Mouse (Mus musculus) myocyte (in vitro differentiated cells): ENCODE results near the gene Rbfox2.

Source experiments
- CEBPB ChIP-seq: IDR thresholded peaks from 2 replicates; pipeline ENCODE4 v1.6.1; 2011; ENCODE audit warnings: mild to moderate bottlenecking, moderate library complexity; ENCODE audit not compliant: poor library complexity, insufficient read depth, severe bottlenecking
- MAX ChIP-seq: IDR thresholded peaks from one replicate; pipeline ENCODE4 v1.6.1; 2011; ENCODE audit warnings: low read depth, mild to moderate bottlenecking, control low read depth
- MYOD1 ChIP-seq, 3 experiments: IDR thresholded peaks; one replicate each; pipeline ENCODE4 v1.6.1; 2011; ENCODE audit warnings: control low read depth in 2 of 3, low read depth in 2 of 3, mild to moderate bottlenecking in 2 of 3, moderate library complexity in 1 of 3; ENCODE audit not compliant: insufficient read length in 2 of 3, control insufficient read depth in 1 of 3
- MYOG ChIP-seq, 3 experiments: IDR thresholded peaks; one replicate each; pipeline ENCODE4 v1.6.1; 2011; ENCODE audit warnings: control low read depth in 2 of 3, low read depth in 2 of 3, mild to moderate bottlenecking in 2 of 3; ENCODE audit not compliant: insufficient read length in 2 of 3, control insufficient read depth in 1 of 3, insufficient read depth in 1 of 3
- POLR2A ChIP-seq: IDR thresholded peaks from one replicate; pipeline ENCODE4 v1.6.1; 2011; ENCODE audit warnings: low read depth, mild to moderate bottlenecking, control low read depth, moderate library complexity; ENCODE audit not compliant: insufficient read length
- TCF12 ChIP-seq: IDR thresholded peaks from one replicate; pipeline ENCODE4 v1.6.1; 2011; ENCODE audit warnings: mild to moderate bottlenecking, control low read depth; ENCODE audit not compliant: poor library complexity, insufficient read depth, severe bottlenecking
- USF1 ChIP-seq: IDR thresholded peaks from one replicate; pipeline ENCODE4 v1.6.1; 2011; ENCODE audit warnings: low read depth, mild to moderate bottlenecking, control low read depth, moderate library complexity

DNA sequence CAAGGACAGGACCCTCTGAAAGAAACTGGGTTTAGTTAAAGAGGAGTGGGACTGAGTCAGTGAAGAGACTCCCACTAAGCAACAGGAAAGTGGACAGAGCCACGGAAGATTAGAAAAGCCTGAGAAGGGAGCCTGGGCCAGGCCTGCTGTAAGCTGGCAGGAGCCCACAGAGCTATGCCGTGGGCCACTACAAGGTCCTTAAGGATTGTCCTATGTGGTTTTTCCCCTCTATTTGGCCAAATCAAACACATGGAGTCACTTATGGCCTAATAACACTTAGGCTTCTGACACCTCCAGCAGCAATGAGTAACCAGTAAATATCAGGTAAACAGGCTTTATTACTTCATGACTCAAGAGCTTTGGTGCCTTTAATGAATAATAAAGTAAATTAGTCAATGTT lies 31.2 kb downstream of the Rbfox2 start:
- TF ChIP-seq USF1 (no peak), MAX (no peak), MYOD1 (IDR thresholded peaks at IDR 0.05; ENCODE audit: control insufficient read depth in 1 of 3, insufficient read length in 2 of 3, low read depth in 2 of 3) (no peak), POLR2A (no peak), TCF12 (no peak), MYOG (IDR thresholded peaks at IDR 0.05; ENCODE audit: control insufficient read depth in 1 of 3, insufficient read depth in 1 of 3, insufficient read length in 2 of 3, low read depth in 2 of 3) (no peak), CEBPB (no peak)
